Mouse (Mus musculus): ENCODE results near the gene Tlk2.

GRCm38 (mm10) chr11:105196893-105197662 lies 18.5 kb downstream of the Tlk2 start:
- TF ChIP-seq EP300 (optimal IDR thresholded peaks at IDR 0.05), result no peak
- TF ChIP-seq CTCF (IDR thresholded peaks at IDR 0.05; ENCODE audit: low read depth), result no peak
